Mouse (Mus musculus): ENCODE results near the gene Slc2a5. TPM values are rescaled to one million over a fixed set of nuclear protein-coding genes. Genes with fewer than 3 reads are reported as not detected.
A peak's percentile ranks its signal among the peaks of the same experiment; 100 is the strongest.

The Slc2a5 gene
- polyA plus RNA-seq, 1 experiment from 2014 or later = 0.21 TPM

GRCm38 (mm10) chr4:150128571-150128970, 9.5 kb downstream of the Slc2a5 start:
- H3K9me3 ChIP-seq (replicated peaks; ENCODE audit: control insufficient read depth, low read length) = no peaks in the 10 kb centered on the region
- ATAC-seq (ENCODE audit: low read depth) = peak; percentile 27; the same call in 1 of the 2 replicates
- H3K9ac ChIP-seq (ENCODE audit: low read depth, low read length) = no peak overlapping the region
- 65% methylated on average over 8 of the region's 8 CpGs for WGBS (ENCODE audit: insufficient replicate concordance)
- H3K27ac ChIP-seq (ENCODE audit: low read length) = no peak overlapping the region
- H3K4me1 ChIP-seq (ENCODE audit: control insufficient read depth, low read depth, low read length) = peaks cover 6% of the 10 kb centered on the region
- H3K4me2 ChIP-seq (ENCODE audit: low read depth, low read length) = no peak overlapping the region
- no peaks in the 10 kb centered on the region for H3K27me3 ChIP-seq (ENCODE audit: control insufficient read depth, insufficient read depth, low read depth, low read length)
- H3K36me3 ChIP-seq (ENCODE audit: control insufficient read depth, insufficient read depth) = no peaks in the 10 kb centered on the region
- no peak overlapping the region for H3K4me3 ChIP-seq (ENCODE audit: low read depth, low read length)

GRCm38 (mm10) chr4:150130661-150131060, 11.6 kb downstream of the Slc2a5 start:
- no peak for ATAC-seq (ENCODE audit: low read depth)
- Histone ChIP-seq H3K4me2 (ENCODE audit: low read depth, low read length) (no peak overlapping the region), H3K4me3 (ENCODE audit: low read depth, low read length) (no peak overlapping the region), H3K4me1 (ENCODE audit: control insufficient read depth, low read depth, low read length) (peaks cover 6% of the 10 kb centered on the region), H3K9me3 (replicated peaks; ENCODE audit: control insufficient read depth, low read length) (no peaks in the 10 kb centered on the region), H3K36me3 (ENCODE audit: control insufficient read depth, insufficient read depth) (no peaks in the 10 kb centered on the region), H3K27me3 (ENCODE audit: control insufficient read depth, insufficient read depth, low read depth, low read length) (no peaks in the 10 kb centered on the region), H3K27ac (ENCODE audit: low read length) (no peak overlapping the region), H3K9ac (ENCODE audit: low read depth, low read length) (no peak overlapping the region)
- WGBS (ENCODE audit: insufficient replicate concordance) = 15% methylated on average over 2 of the region's 2 CpGs

GRCm38 (mm10) chr4:150132692-150133271, 13.7 kb downstream of the Slc2a5 start:
- 10% methylated on average over 24 of the region's 24 CpGs for WGBS (ENCODE audit: insufficient replicate concordance)
- peak overlapping the region; percentile 56 for H3K4me2 ChIP-seq (ENCODE audit: low read depth, low read length)
- no peaks in the 10 kb centered on the region for H3K27me3 ChIP-seq (ENCODE audit: control insufficient read depth, insufficient read depth, low read depth, low read length)
- peak overlapping the region; percentile 48 for H3K4me3 ChIP-seq (ENCODE audit: low read depth, low read length)
- no peaks in the 10 kb centered on the region for H3K9me3 ChIP-seq (replicated peaks; ENCODE audit: control insufficient read depth, low read length)
- no peak overlapping the region for H3K27ac ChIP-seq (ENCODE audit: low read length)
- H3K4me1 ChIP-seq (ENCODE audit: control insufficient read depth, low read depth, low read length) = peaks cover 6% of the 10 kb centered on the region
- H3K36me3 ChIP-seq (ENCODE audit: control insufficient read depth, insufficient read depth) = no peaks in the 10 kb centered on the region
- no peak overlapping the region for H3K9ac ChIP-seq (ENCODE audit: low read depth, low read length)
- ATAC-seq (ENCODE audit: low read depth) = peak; percentile 52

- H3K36me3 ChIP-seq (ENCODE audit: control insufficient read depth, insufficient read depth) = no peaks in the 10 kb centered on the region
- no peak overlapping the region for H3K4me3 ChIP-seq (ENCODE audit: low read depth, low read length)
- no peaks in the 10 kb centered on the region for H3K27me3 ChIP-seq (ENCODE audit: control insufficient read depth, insufficient read depth, low read depth, low read length)
- H3K9ac ChIP-seq (ENCODE audit: low read depth, low read length) = no peak overlapping the region
- ATAC-seq (ENCODE audit: low read depth) = no peak
- WGBS (ENCODE audit: insufficient replicate concordance) = 71% methylated on average over 7 of the region's 7 CpGs
- no peak overlapping the region for H3K4me2 ChIP-seq (ENCODE audit: low read depth, low read length)
- H3K27ac ChIP-seq (ENCODE audit: low read length) = no peak overlapping the region
- peaks cover 11% of the 10 kb centered on the region for H3K4me1 ChIP-seq (ENCODE audit: control insufficient read depth, low read depth, low read length)
- H3K9me3 ChIP-seq (replicated peaks; ENCODE audit: control insufficient read depth, low read length) = no peaks in the 10 kb centered on the region
Observed at GRCm38 (mm10) chr4:150135254-150135653, 16.2 kb downstream of the Slc2a5 start.

- Histone ChIP-seq H3K4me2 (ENCODE audit: low read depth, low read length) (no peak overlapping the region), H3K4me3 (ENCODE audit: low read depth, low read length) (no peak overlapping the region), H3K9me3 (replicated peaks; ENCODE audit: control insufficient read depth, low read length) (no peaks in the 10 kb centered on the region), H3K27me3 (ENCODE audit: control insufficient read depth, insufficient read depth, low read depth, low read length) (no peaks in the 10 kb centered on the region), H3K4me1 (ENCODE audit: control insufficient read depth, low read depth, low read length) (peaks cover 11% of the 10 kb centered on the region), H3K27ac (ENCODE audit: low read length) (no peak overlapping the region), H3K9ac (ENCODE audit: low read depth, low read length) (no peak overlapping the region), H3K36me3 (ENCODE audit: control insufficient read depth, insufficient read depth) (no peaks in the 10 kb centered on the region)
- ATAC-seq (ENCODE audit: low read depth) = peak; percentile 27; the same call in 1 of the 2 replicates
- WGBS (ENCODE audit: insufficient replicate concordance) = 7% methylated on average over 10 of the region's 10 CpGs
Observed at GRCm38 (mm10) chr4:150136693-150137092, 17.6 kb downstream of the Slc2a5 start.

- Histone ChIP-seq H3K9me3 (replicated peaks; ENCODE audit: control insufficient read depth, low read length) (no peaks in the 10 kb centered on the region), H3K9ac (ENCODE audit: low read depth, low read length) (no peak overlapping the region), H3K27me3 (ENCODE audit: control insufficient read depth, insufficient read depth, low read depth, low read length) (no peaks in the 10 kb centered on the region), H3K4me1 (ENCODE audit: control insufficient read depth, low read depth, low read length) (peaks cover 11% of the 10 kb centered on the region), H3K4me3 (ENCODE audit: low read depth, low read length) (no peak overlapping the region), H3K4me2 (ENCODE audit: low read depth, low read length) (peak overlapping the region; percentile 46; the same call in 1 of the 2 replicates), H3K27ac (ENCODE audit: low read length) (no peak overlapping the region), H3K36me3 (ENCODE audit: control insufficient read depth, insufficient read depth) (no peaks in the 10 kb centered on the region)
- no peak for ATAC-seq (ENCODE audit: low read depth)
- WGBS (ENCODE audit: insufficient replicate concordance) = 60% methylated on average over 7 of the region's 7 CpGs
Observed at GRCm38 (mm10) chr4:150137368-150138083, 18.4 kb downstream of the Slc2a5 start.

GRCm38 (mm10) chr4:150138084-150138543, 19.0 kb downstream of the Slc2a5 start:
- no peak overlapping the region for H3K9ac ChIP-seq (ENCODE audit: low read depth, low read length)
- peak; percentile 74 for ATAC-seq (ENCODE audit: low read depth)

GRCm38 (mm10) chr4:150139090-150139489, 20.0 kb downstream of the Slc2a5 start:
- H3K4me3 ChIP-seq (ENCODE audit: low read depth, low read length) = no peak overlapping the region
- ATAC-seq (ENCODE audit: low read depth) = no peak
- no peaks in the 10 kb centered on the region for H3K27me3 ChIP-seq (ENCODE audit: control insufficient read depth, insufficient read depth, low read depth, low read length)
- H3K9me3 ChIP-seq (replicated peaks; ENCODE audit: control insufficient read depth, low read length) = no peaks in the 10 kb centered on the region
- H3K36me3 ChIP-seq (ENCODE audit: control insufficient read depth, insufficient read depth) = no peaks in the 10 kb centered on the region
- no peak overlapping the region for H3K9ac ChIP-seq (ENCODE audit: low read depth, low read length)
- 60% methylated on average over 13 of the region's 13 CpGs for whole genome bisulfite sequencing (ENCODE audit: insufficient replicate concordance)
- no peak overlapping the region for H3K27ac ChIP-seq (ENCODE audit: low read length)
- peaks cover 6% of the 10 kb centered on the region for H3K4me1 ChIP-seq (ENCODE audit: control insufficient read depth, low read depth, low read length)
- no peak overlapping the region for H3K4me2 ChIP-seq (ENCODE audit: low read depth, low read length)

More at GRCm38 (mm10) chr4:150138084-150138543, 19.0 kb downstream of the Slc2a5 start:
- Histone ChIP-seq H3K4me1 (ENCODE audit: control insufficient read depth, low read depth, low read length) (peaks cover 6% of the 10 kb centered on the region), H3K27ac (ENCODE audit: low read length) (no peak overlapping the region), H3K4me2 (ENCODE audit: low read depth, low read length) (peak overlapping the region; percentile 46), H3K36me3 (ENCODE audit: control insufficient read depth, insufficient read depth) (no peaks in the 10 kb centered on the region), H3K27me3 (ENCODE audit: control insufficient read depth, insufficient read depth, low read depth, low read length) (no peaks in the 10 kb centered on the region), H3K4me3 (ENCODE audit: low read depth, low read length) (0 out of 2 replicates have a peak overlapping the region, but pooled peaks have one; percentile 13), H3K9me3 (replicated peaks; ENCODE audit: control insufficient read depth, low read length) (no peaks in the 10 kb centered on the region)
- whole genome bisulfite sequencing (ENCODE audit: insufficient replicate concordance) = 26% methylated on average over 9 of the region's 9 CpGs

GRCm38 (mm10) chr4:150140346-150140745, 21.3 kb downstream of the Slc2a5 start:
- H3K27me3 ChIP-seq (ENCODE audit: control insufficient read depth, insufficient read depth, low read depth, low read length) = no peaks in the 10 kb centered on the region
- ATAC-seq (ENCODE audit: low read depth) = no peak
- H3K4me1 ChIP-seq (ENCODE audit: control insufficient read depth, low read depth, low read length) = peaks cover 6% of the 10 kb centered on the region
- no peak overlapping the region for H3K9ac ChIP-seq (ENCODE audit: low read depth, low read length)
- no peaks in the 10 kb centered on the region for H3K36me3 ChIP-seq (ENCODE audit: control insufficient read depth, insufficient read depth)
- H3K4me3 ChIP-seq (ENCODE audit: low read depth, low read length) = no peak overlapping the region
- no peak overlapping the region for H3K27ac ChIP-seq (ENCODE audit: low read length)
- WGBS (ENCODE audit: insufficient replicate concordance) = 80% methylated on average over 7 of the region's 7 CpGs
- no peak overlapping the region for H3K4me2 ChIP-seq (ENCODE audit: low read depth, low read length)
- no peaks in the 10 kb centered on the region for H3K9me3 ChIP-seq (replicated peaks; ENCODE audit: control insufficient read depth, low read length)

Measured in liver, embryonic 16.5 days (tissue).